Comparison of ENCODE assay signal across 33 mouse cellular contexts in genomic region chr6:100951646-100952045, GRCm38 (mm10).
"Had no signal": no experiment of that assay in that cellular context is flagged by ENCODE, and none has a peak within 500 bp of the region (broad histone marks: within the 10 kb centered on the region; RNA-seq: fewer than 3 reads in every experiment).

No protein-coding gene starts in this region.

- H3K4me3 ChIP-seq: heart, embryonic 10.5 days; heart, embryonic 13.5 days; heart, embryonic 15.5 days; hindbrain, embryonic 10.5 days; hindbrain, embryonic 12.5 days; hindbrain, embryonic 13.5 days; hindbrain, embryonic 15.5 days; intestine, embryonic 15.5 days; kidney, embryonic 15.5 days; layer of hippocampus, adult 2 months had no signal

- H3K27ac ChIP-seq: heart, embryonic 10.5 days; heart, embryonic 13.5 days; heart, embryonic 15.5 days; hindbrain, embryonic 10.5 days; hindbrain, embryonic 12.5 days; hindbrain, embryonic 13.5 days; hindbrain, embryonic 14.5 days; hindbrain, embryonic 15.5 days; hindbrain, postnatal 0 days; intestine, embryonic 15.5 days; kidney, embryonic 15.5 days; kidney, postnatal 0 days had no signal

- H3K4me2 ChIP-seq: heart, embryonic 11.5 days; heart, embryonic 13.5 days; heart, embryonic 15.5 days; hindbrain, embryonic 12.5 days; hindbrain, embryonic 13.5 days; hindbrain, embryonic 14.5 days; hindbrain, embryonic 15.5 days; intestine, embryonic 15.5 days; kidney, embryonic 15.5 days had no signal

- H3K27me3 ChIP-seq: heart, embryonic 13.5 days; heart, embryonic 15.5 days; hindbrain, embryonic 12.5 days; hindbrain, embryonic 15.5 days; intestine, embryonic 15.5 days; kidney, embryonic 15.5 days had no signal

- DNase-seq: heart, postnatal 10 days; heart, postnatal 14 days; heart, postnatal 36 days; heart, postnatal 4 days; kidney, adult 11 months; kidney, adult 18-20 months; kidney, adult 2 months; kidney, adult 8-10 months; kidney, adult 9 months; kidney, postnatal 10 days; kidney, postnatal 14 days; kidney, postnatal 25 days; kidney, postnatal 36 days; kidney, postnatal 4 days; layer of hippocampus, adult 9-11 months; layer of hippocampus, postnatal 36 days had no signal

- H3K4me1 ChIP-seq: heart, embryonic 10.5 days; heart, embryonic 13.5 days; heart, embryonic 15.5 days; hindbrain, embryonic 15.5 days; intestine, embryonic 15.5 days; kidney, embryonic 15.5 days had no signal

- H3K9ac ChIP-seq: heart, embryonic 13.5 days; heart, embryonic 15.5 days; hindbrain, embryonic 12.5 days; hindbrain, embryonic 13.5 days; hindbrain, embryonic 14.5 days; hindbrain, embryonic 15.5 days; intestine, embryonic 15.5 days; kidney, embryonic 15.5 days had no signal

- H3K36me3 ChIP-seq: heart, embryonic 10.5 days; heart, embryonic 13.5 days; heart, embryonic 15.5 days; hindbrain, embryonic 10.5 days; hindbrain, embryonic 12.5 days; hindbrain, embryonic 13.5 days; hindbrain, embryonic 15.5 days; intestine, embryonic 15.5 days; kidney, embryonic 15.5 days had no signal

- ATAC-seq: inflammation-experienced regulatory T-cells, adult 6 months; intestine, embryonic 15.5 days; intestine, embryonic 16.5 days; intestine, postnatal 0 days had no signal

- H3K9me3 ChIP-seq: heart, embryonic 10.5 days; heart, embryonic 13.5 days; heart, embryonic 15.5 days; hindbrain, embryonic 10.5 days; hindbrain, embryonic 12.5 days; hindbrain, embryonic 13.5 days; hindbrain, embryonic 15.5 days; intestine, embryonic 15.5 days; kidney, embryonic 15.5 days had no signal
